Mouse (Mus musculus) neutrophil, adult 59 days (primary cell): ENCODE results near the gene Ephx3. TPM values are rescaled to one million over a fixed set of nuclear protein-coding genes. Genes with fewer than 3 reads are reported as not detected.

ENCODE experiments used
- total RNA-seq, 2 experiments: library from RNA; stranded (reverse); gene quantifications; 1 replicate in 1 of 2; 2 replicates in 1 of 2; pipeline ENCODE4 v1.2.4; 2023

Gene Ephx3
- total RNA-seq: under 1 TPM; 0.20 to 0.24 TPM

DNA sequence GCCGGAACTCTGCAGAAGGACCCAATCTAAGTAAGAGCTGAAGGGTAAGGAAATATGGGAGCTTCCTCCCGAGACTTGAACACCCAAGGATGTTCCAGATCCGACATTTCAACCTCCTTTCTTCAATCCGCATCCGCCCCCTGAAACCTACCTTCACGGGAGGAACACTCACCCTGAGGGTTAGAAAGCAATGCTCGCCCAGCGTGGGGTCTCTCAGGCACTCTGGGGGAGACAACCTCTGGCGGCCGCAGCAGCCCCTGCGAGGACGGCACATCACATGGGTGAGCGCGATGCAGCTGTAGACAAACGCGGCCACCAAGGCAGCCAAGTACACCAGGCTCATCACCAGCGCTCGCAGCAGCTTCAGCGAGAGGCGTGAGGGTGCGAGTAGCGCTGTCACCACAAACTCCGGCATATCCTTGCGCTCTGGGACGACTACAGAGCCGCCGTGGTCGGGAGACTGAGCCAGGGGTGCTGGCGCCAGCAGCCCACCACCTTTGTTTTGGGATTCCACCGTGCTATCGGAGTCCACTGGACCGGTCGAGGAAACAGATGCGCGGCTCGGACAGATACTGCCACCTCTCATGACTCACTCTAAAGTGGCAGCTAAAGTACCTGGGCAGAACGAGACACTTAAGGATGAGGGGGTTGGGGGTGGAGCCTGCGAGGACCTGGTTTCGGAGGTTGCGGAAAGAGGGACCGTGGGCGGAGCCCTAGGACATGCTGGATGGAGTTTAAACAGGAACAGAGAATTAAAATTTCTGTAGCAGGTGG lies at the start of gene Ephx3:
Ephx3 (minus strand) TSS at position 687 of the 774 bp plus-strand sequence.

DNA sequence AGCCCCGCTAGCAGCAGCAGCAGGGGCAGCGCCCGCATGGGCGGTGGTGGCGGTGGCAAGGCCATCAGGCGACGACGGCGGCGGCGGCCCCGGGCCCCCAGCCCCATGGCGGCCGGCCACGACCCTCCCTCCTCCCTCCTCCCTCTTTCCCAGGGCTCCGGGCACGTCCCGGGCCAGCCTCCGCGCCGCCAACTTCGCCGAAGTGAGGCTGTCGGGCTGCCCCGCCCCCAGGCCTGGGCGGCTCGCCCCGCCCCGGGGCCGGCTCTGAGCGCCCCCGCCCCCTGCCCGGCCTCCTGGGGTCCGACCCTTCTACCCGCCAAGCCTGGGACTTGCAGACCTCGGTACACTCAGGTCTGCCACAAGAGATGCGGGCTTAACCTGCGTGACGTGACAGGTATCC lies 22.7 kb downstream of the Ephx3 start, which contains the start of gene Notch3:
Notch3 (minus strand) TSS at position 166 of the 400 bp plus-strand sequence.

Other genes with a start within 250 kb of the Ephx3 start
- 10 to 100 TPM; 39.5 to 57.1 TPM for gene Rrp1b, start 153.4 kb downstream of the Ephx3 start, total RNA-seq
- gene Hsf2bp, start 153.2 kb downstream of the Ephx3 start, total RNA-seq: under 1 TPM; 0.24 TPM
- under 1 TPM; 0.04 to 0.24 TPM for gene Notch3, start 22.7 kb downstream of the Ephx3 start, total RNA-seq
- 100 to 1,000 TPM; 201 to 207 TPM for gene Brd4, start 95.2 kb upstream of the Ephx3 start, total RNA-seq
- gene Akap8, start 131.7 kb upstream of the Ephx3 start, total RNA-seq: 10 to 100 TPM; 72.8 to 82.1 TPM
- 10 to 100 TPM; 55.8 to 57.7 TPM for gene Akap8l, start 161.1 kb upstream of the Ephx3 start, total RNA-seq
- gene Wiz, start 199.9 kb upstream of the Ephx3 start, total RNA-seq: 10 to 100 TPM; 14.5 to 19.3 TPM
- 10 to 100 TPM; 37.1 to 48.3 TPM for gene Rasal3, start 214.0 kb upstream of the Ephx3 start, total RNA-seq
- under 1 TPM; 0.31 to 0.57 TPM for gene Pglyrp2, start 234.6 kb upstream of the Ephx3 start, total RNA-seq